Comparison of ENCODE assay signal across 7 mouse cellular contexts in genomic region chr2:148654961-148655360, GRCm38 (mm10). TPM values are rescaled to one million over a fixed set of nuclear protein-coding genes. Genes with fewer than 3 reads are reported as not detected.
DNase-seq lines count a peak whose midpoint lies in the region; TF ChIP-seq lines count a peak whose summit lies in the region.

No protein-coding gene starts in this region.

- H3K4me3 ChIP-seq in ES-E14 (ENCODE audit: insufficient read depth in 1 of 2, low read depth in 1 of 2, low read length in 2 of 2, poor library complexity in 1 of 2, severe bottlenecking in 1 of 2), result no peak overlapping the region
- no peak overlapping the region for H3K4me3 ChIP-seq in forebrain, embryonic 10.5 days

- 8% methylated on average over 3 of the region's 3 CpGs for WGBS in forebrain, embryonic 10.5 days

- H3K36me3 ChIP-seq in ES-E14 (ENCODE audit: control insufficient read depth, insufficient read depth, low read length, poor library complexity, severe bottlenecking), result no peaks in the 10 kb centered on the region
- no peaks in the 10 kb centered on the region for H3K36me3 ChIP-seq in forebrain, embryonic 10.5 days (replicated peaks)

- no peaks in the 10 kb centered on the region for H3K4me1 ChIP-seq in ES-E14 (ENCODE audit: control insufficient read depth in 2 of 2, insufficient read depth in 2 of 2, low read length in 2 of 2, poor library complexity in 1 of 2)
- H3K4me1 ChIP-seq in forebrain, embryonic 10.5 days, result peaks cover 10% of the 10 kb centered on the region

- in situ Hi-C loops in ES-E14 (cut with MboI; ENCODE audit: low sequenced_read_pairs in 2 of 2, unreplicated experiment in 2 of 2), result no loop called here

- DNase-seq in ES-E14 (ENCODE audit: low read depth, low spot score), result no peak
- peak; percentile 77 for DNase-seq in adrenal gland, postnatal 10 days
- DNase-seq in forebrain, embryonic 10.5 days (ENCODE audit: extremely low spot score, low spot score), result peak; percentile 21
- DNase-seq in heart, postnatal 25 days (ENCODE audit: low spot score), result peak; percentile 18
- peak; percentile 54 to 81 for DNase-seq in layer of hippocampus, adult 8-10 months (ENCODE audit: low spot score in 2 of 2)
- DNase-seq in lung, postnatal 14 days, result peak; percentile 79
- peak; percentile 86 to 88 for DNase-seq in right cerebral cortex, adult 2 months (ENCODE audit: low spot score in 2 of 2)

- no peak overlapping the region for H3K27ac ChIP-seq in ES-E14 (ENCODE audit: insufficient read depth, low read depth, low read length, poor library complexity, severe bottlenecking)
- H3K27ac ChIP-seq in forebrain, embryonic 10.5 days, result no peak overlapping the region

- intact Hi-C loops in heart, postnatal 25 days (cut with DNase I), result loop anchor here (2.0 to 5.0 kb wide), 4 partner anchors 53 to 532 kb away; partner anchors contain the start of gene Thbd

- H3K27me3 ChIP-seq in forebrain, embryonic 10.5 days (ENCODE audit: poor library complexity, severe bottlenecking), result no peaks in the 10 kb centered on the region

- no peaks in the 10 kb centered on the region for H3K9me3 ChIP-seq in ES-E14 (ENCODE audit: control insufficient read depth, insufficient read depth, low read depth, low read length)
- H3K9me3 ChIP-seq in forebrain, embryonic 10.5 days, result no peaks in the 10 kb centered on the region

- H3K9ac ChIP-seq in ES-E14 (ENCODE audit: insufficient read depth, low read depth, low read length, poor library complexity, severe bottlenecking), result no peak overlapping the region

TF ChIP-seq in ES-E14, 5 proteins besides CTCF, POLR2A, EP300 and RAD21:
- TF ChIP-seq ZC3H11A (IDR thresholded peaks at IDR 0.05; ENCODE audit: borderline replicate concordance, low read depth, low read length), result peak; percentile 56
- TF ChIP-seq MAFK (IDR thresholded peaks at IDR 0.05; ENCODE audit: insufficient read depth, low read depth, low read length), result peak; percentile 98
- TF ChIP-seq CHD2 (IDR thresholded peaks at IDR 0.05; ENCODE audit: low read depth, low read length), result no peak
- no peak for TF ChIP-seq ZNF384 (IDR thresholded peaks at IDR 0.05; ENCODE audit: low read depth, low read length)
- no peak for TF ChIP-seq HCFC1 (IDR thresholded peaks at IDR 0.05; ENCODE audit: borderline replicate concordance, insufficient read depth, low read length)
TF ChIP-seq in ES-E14: peak in this region for 2.

RNA-seq across cellular contexts. Expression of gene Nxt1, which starts 17.4 kb away (rescaled TPM):
- total RNA-seq in ES-E14 (2012; rRNA removed), result 50.8 and 62.9 TPM in 2 replicates
- 10 to 100 TPM; 20.0 to 22.6 TPM for total RNA-seq in adrenal gland, postnatal 10 days (2021)
- polyA plus RNA-seq in forebrain, embryonic 10.5 days (2016; fragmentation: Nextera tagmentation; extraction: Ambion mirVana), result 160 and 162 TPM in 2 replicates
- 1 to 10 TPM; 6.3 to 7.3 TPM for total RNA-seq in heart, postnatal 25 days (2021)
- 10 to 100 TPM; 13.0 to 16.3 (median 14.9) TPM for total RNA-seq in layer of hippocampus, adult 8-10 months (2022)

RNA-seq across cellular contexts. Expression of gene Gzf1, which starts 25.9 kb away (rescaled TPM):
- total RNA-seq in ES-E14 (2012; rRNA removed), result 15.6 and 17.6 TPM in 2 replicates
- 10 to 100 TPM; 28.1 to 31.7 TPM for total RNA-seq in adrenal gland, postnatal 10 days (2021)
- polyA plus RNA-seq in forebrain, embryonic 10.5 days (2016; fragmentation: Nextera tagmentation; extraction: Ambion mirVana), result 25.8 and 29.6 TPM in 2 replicates
- 10 to 100 TPM; 18.1 to 24.2 TPM for total RNA-seq in heart, postnatal 25 days (2021)
- 10 to 100 TPM; 28.9 to 34.5 (median 32.9) TPM for total RNA-seq in layer of hippocampus, adult 8-10 months (2022)
